Mouse (Mus musculus): ENCODE measurements around the gene Ifitm6. TPM values are rescaled to one million over a fixed set of nuclear protein-coding genes. Genes with fewer than 3 reads are reported as not detected.
A peak's percentile ranks its signal among the peaks of the same experiment; 100 is the strongest.

Gene Ifitm6
- polyA plus RNA-seq, 1 experiment, result 31.9 TPM

DNA sequence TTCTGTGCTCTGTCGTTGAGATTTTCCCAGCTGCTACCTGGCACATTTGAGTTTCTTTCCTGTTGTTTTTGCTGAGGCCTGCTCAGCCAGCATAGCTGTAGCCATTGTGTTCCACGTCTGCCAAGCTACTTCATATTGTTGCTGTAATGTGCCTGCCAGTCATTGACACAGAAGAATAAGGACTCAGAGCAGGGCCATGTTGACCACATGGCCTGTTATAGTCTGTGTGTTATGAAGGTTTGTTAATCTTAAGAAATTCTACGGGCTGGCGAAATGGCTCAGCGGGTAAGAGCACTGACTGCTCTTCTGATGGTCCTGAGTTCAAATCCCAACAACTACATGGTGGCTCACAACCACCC lies 9.0 kb upstream of the Ifitm6 start:
- H3K4me3 ChIP-seq (ENCODE audit: insufficient read depth, low read length), result no peak overlapping the region
- no peak for TF ChIP-seq CTCF (IDR thresholded peaks at IDR 0.05; ENCODE audit: low read depth, low read length)
- no peak for TF ChIP-seq POLR2A (IDR thresholded peaks at IDR 0.05; ENCODE audit: borderline replicate concordance, low read depth, low read length)
- peaks cover 34% of the 10 kb centered on the region for H3K4me1 ChIP-seq (ENCODE audit: control insufficient read depth, insufficient read depth, low read length)
- no peak overlapping the region for H3K27ac ChIP-seq (ENCODE audit: insufficient read depth, low read depth, low read length)

DNA sequence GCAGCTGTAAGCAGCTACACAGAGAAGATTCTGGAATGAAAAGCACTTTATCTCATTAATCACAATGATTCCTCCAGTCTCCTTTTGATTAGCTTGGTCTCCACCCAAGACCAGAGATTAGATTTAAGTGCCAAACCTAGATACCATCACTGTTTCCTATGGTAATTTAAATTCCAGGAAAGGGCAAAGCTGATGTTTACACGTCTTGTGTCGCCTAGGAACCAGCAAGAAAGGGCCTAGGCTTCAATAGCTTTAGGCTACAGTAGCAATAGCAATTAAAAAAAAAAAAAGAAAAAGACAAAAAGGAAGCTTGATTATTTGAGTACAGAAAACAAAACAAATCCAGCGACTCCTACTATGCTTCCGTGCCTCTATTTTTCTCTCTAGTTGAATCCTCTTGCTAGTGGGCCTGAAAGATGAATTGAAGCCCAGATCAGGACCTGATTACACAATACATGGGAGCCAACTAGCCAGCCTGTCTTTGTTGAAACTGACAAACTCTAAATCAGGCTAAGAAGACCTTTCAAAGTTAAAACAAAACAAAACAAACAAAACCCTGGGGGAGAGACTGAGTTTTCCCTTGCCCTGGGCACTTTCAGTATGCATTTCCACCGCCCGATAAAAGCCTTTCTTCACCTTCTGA lies 8.5 kb upstream of the Ifitm6 start:
- peaks cover 39% of the 10 kb centered on the region for H3K4me1 ChIP-seq (ENCODE audit: control insufficient read depth, insufficient read depth, low read length)
- TF ChIP-seq CTCF (IDR thresholded peaks at IDR 0.05; ENCODE audit: low read depth, low read length) (no peak), POLR2A (IDR thresholded peaks at IDR 0.05; ENCODE audit: borderline replicate concordance, low read depth, low read length) (no peak)
- peak overlapping the region; percentile 39; the same call in 1 of the 2 replicates for H3K27ac ChIP-seq (ENCODE audit: insufficient read depth, low read depth, low read length)
- H3K4me3 ChIP-seq (ENCODE audit: insufficient read depth, low read length), result no peak overlapping the region

DNA sequence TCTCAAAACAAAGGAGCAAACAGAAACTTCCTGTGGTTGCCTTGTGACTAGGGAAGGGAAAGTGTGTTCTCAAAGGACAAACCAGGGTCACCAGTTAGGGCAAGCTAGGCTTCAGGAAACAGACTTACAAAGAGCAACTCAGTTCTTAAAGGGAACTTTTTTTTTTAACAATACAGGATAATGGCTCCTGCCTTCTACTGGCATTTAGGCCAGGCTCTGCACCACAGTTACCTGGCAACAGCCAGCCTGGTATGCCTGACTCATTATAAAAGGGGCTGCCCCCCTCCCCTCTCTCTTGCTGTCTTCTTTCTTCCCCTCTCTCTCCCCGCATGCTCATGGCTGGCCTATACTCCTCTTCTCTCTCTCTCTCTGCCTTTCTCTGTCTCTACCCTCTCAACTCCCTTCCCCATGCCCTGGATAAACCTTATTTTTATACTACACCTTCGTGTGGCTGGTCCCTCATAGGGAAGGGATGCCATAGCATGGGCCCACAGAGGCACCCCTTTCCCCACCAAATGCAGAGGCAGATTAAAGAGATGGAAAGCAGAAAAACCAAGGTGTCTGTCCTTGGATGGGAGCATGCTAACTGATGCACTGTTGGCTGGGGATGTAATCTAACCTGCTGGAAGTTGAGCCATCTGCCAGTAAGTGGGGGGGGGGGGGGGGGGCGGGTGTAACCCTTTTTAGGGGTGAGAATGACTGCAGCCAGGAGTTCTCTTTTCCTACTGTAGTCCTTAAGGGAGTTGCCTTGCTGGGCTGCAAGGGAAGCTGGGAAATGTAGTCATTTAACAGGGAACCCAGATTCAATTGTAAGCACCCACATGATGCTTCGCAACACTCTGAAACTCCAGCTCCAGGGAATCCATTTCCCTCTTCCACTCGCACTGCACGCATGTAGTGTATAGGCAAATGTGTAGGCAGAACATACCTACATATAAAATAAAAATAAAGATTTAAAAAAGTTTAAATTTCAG lies 7.4 kb upstream of the Ifitm6 start:
- Histone ChIP-seq H3K4me1 (ENCODE audit: control insufficient read depth, insufficient read depth, low read length) (peaks cover 48% of the 10 kb centered on the region), H3K27ac (ENCODE audit: insufficient read depth, low read depth, low read length) (peak overlapping the region; percentile 99), H3K4me3 (ENCODE audit: insufficient read depth, low read length) (peak overlapping the region; percentile 28)
- TF ChIP-seq CTCF (IDR thresholded peaks at IDR 0.05; ENCODE audit: low read depth, low read length) (no peak), POLR2A (IDR thresholded peaks at IDR 0.05; ENCODE audit: borderline replicate concordance, low read depth, low read length) (no peak)

DNA sequence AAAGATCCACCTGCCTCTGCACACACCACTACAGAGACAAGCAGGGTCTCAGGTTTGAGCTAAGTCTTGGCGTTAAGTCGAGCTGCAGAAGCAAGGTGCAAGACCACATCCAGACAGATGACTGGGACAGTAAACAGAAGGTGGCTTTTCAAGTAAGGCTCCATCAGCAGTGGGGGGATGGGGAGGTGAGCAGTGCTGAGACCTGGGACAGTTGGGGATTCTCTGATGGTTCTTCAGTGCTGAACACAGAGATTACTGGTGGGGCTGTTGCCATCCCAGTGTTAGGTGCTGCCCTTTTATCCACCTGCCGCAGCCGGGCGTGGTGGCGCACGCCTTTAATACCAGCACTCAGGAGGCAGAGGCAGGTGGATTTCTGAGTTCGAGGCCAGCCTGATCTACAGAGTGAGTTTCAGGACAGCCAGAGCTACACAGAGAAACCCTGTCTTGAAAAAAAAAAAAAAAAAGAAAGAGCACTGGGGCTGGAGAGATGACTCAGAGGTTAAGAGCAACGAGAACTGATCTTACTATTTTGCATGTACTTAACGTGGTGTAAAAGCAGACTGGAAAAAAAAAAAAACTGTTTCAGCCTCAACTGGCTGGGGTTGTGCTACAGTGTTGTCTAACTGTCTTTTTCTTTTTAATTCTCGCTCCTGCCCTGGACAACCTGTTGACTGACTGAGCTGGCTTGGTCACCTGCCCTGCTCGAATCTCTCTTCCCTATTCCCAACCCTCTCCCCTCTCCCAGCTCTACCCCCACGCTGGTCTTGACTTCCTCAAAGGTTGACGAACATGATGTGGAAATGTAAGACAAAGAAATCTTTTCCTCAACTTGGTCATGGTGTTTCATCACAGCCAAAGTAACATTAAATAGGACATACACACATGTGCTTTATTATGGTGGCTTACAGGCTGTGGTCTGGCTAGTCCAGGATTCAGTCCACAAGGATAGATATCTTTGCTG lies 4.0 kb upstream of the Ifitm6 start:
- TF ChIP-seq POLR2A (IDR thresholded peaks at IDR 0.05; ENCODE audit: borderline replicate concordance, low read depth, low read length) (no peak), CTCF (IDR thresholded peaks at IDR 0.05; ENCODE audit: low read depth, low read length) (no peak)
- Histone ChIP-seq H3K27ac (ENCODE audit: insufficient read depth, low read depth, low read length) (peak overlapping the region; percentile 76), H3K4me3 (ENCODE audit: insufficient read depth, low read length) (peak overlapping the region; percentile 23; the same call in 1 of the 2 replicates), H3K4me1 (ENCODE audit: control insufficient read depth, insufficient read depth, low read length) (peaks cover 70% of the 10 kb centered on the region)

DNA sequence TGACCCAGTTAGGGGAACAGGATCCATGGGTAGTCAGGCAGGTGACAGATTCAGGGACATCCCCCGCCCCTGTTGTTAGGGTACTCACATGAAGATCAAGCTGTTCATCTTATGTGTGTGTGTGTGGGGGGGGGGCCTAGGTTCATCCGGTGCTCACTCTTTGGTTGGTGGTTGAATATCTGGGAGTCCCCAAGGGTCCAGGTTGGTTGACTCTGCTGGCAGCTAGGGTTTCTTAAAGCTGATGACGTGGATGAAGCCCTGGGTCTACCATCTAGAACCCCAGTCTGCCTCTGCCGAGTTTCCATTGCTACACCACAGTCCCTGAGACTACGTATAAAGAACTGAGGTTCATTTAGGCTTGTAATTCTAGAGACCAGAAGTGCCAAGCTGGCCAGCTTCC lies 1.3 kb upstream of the Ifitm6 start:
- H3K4me3 ChIP-seq (ENCODE audit: insufficient read depth, low read length), result no peak overlapping the region
- no peak for TF ChIP-seq POLR2A (IDR thresholded peaks at IDR 0.05; ENCODE audit: borderline replicate concordance, low read depth, low read length)
- no peak for TF ChIP-seq CTCF (IDR thresholded peaks at IDR 0.05; ENCODE audit: low read depth, low read length)
- H3K4me1 ChIP-seq (ENCODE audit: control insufficient read depth, insufficient read depth, low read length), result peaks cover 64% of the 10 kb centered on the region
- H3K27ac ChIP-seq (ENCODE audit: insufficient read depth, low read depth, low read length), result no peak overlapping the region

DNA sequence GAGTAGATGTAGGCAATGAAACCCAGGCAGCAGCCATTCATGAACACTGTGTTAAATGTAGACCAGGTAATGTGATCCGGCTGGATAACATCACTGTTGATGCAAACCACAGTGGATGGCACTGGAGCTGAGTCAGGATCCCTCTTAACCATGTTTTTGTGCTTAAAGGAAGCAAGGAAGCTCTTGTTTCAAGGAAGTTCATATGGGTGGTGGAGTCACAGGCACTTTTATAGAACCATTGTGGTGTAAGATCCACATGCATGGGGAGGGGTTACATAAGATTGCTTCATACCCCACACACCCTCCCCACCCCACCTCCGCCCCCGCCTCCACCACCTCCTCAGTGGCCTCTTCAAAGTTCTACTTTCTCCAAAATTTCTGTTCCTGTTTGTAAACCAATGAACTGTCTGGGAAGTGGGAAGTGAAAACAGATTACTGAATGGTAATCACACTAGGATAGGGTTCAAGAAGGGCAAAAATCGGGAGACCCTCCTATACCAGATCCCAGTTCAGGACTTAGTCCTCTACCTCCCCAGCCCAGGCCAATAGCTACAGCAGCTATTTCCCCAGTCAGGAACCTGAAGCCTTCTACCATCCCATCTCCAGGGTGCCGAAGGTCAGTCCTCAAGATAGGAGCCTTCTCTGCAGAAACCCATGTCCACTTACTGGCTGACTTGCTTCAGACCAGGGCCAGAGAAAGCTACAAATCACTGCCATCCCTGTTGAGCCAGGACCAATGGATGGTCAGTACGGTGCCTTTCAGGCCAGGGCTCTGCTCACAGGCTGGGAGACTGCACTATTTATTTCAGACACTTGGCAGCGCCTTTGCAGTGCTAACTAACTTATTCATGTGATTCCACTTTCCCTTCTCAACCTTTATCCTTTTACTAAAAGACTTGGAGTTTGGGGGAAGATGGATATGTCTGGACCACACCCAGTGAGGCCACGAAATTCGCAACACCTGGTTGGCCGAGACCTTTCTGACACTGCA lies 722 bp downstream of the Ifitm6 start:
- Histone ChIP-seq H3K4me1 (ENCODE audit: control insufficient read depth, insufficient read depth, low read length) (peaks cover 73% of the 10 kb centered on the region), H3K4me3 (ENCODE audit: insufficient read depth, low read length) (peak overlapping the region; percentile 56), H3K27ac (ENCODE audit: insufficient read depth, low read depth, low read length) (peak overlapping the region; percentile 98)
- TF ChIP-seq POLR2A (IDR thresholded peaks at IDR 0.05; ENCODE audit: borderline replicate concordance, low read depth, low read length) (no peak), CTCF (IDR thresholded peaks at IDR 0.05; ENCODE audit: low read depth, low read length) (no peak)

DNA sequence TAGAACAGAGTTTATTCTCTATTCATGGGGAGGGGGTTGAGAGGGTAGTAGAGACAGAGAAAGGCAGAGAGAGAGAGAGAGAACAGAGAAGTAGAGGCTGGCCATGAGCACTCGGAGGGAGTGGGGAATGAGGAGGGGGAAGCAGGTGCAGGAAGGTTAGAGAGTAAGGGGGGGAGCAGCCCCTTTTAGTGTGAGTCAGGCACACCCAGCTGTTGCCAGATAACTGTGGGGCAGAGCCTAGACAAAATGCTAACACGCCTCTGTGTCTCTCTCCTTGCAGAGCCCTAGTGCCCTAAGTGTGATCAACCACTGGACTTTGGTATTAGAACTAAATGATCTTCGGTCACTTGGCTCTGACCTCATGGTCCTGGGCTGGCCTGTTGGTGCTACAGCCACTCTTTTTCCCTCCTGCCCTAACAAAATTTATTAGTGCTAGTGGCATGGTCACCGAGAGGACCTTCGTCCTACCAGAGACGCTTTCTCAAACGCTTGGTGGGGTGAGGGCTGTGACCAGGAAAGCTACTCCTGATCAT lies 6.4 kb downstream of the Ifitm6 start:
- TF ChIP-seq CTCF (IDR thresholded peaks at IDR 0.05; ENCODE audit: low read depth, low read length), result no peak
- no peak for TF ChIP-seq POLR2A (IDR thresholded peaks at IDR 0.05; ENCODE audit: borderline replicate concordance, low read depth, low read length)
- peak overlapping the region; percentile 70; the same call in 1 of the 2 replicates for H3K27ac ChIP-seq (ENCODE audit: insufficient read depth, low read depth, low read length)
- no peak overlapping the region for H3K4me3 ChIP-seq (ENCODE audit: insufficient read depth, low read length)
- H3K4me1 ChIP-seq (ENCODE audit: control insufficient read depth, insufficient read depth, low read length), result peaks cover 52% of the 10 kb centered on the region

DNA sequence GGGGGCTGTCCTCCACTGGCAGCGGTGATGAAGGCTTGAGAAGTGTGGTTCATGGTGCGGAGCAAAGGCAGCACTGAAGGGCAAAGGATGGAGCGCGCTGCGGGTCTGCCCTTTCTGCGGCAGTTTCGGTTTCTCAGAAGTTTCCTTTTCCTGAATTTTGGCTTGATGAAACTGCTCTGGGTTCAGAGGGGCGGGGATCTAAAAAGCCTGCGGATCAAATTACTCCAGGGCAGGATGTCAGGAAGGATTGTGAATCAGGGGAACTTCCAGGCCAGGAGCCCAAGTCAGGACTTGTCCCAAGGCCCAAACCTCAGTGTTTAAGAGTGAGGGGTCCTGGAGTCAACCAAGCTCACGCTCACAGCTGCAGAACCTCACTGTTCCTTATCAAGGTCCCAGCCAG lies 7.1 kb downstream of the Ifitm6 start, which contains the start of gene Ifitm3:
TSS of gene Ifitm3 (minus strand) at position 178 of the 400 bp plus-strand sequence.
- H3K27ac ChIP-seq (ENCODE audit: insufficient read depth, low read depth, low read length), result peak within 1 kb of the TSS; percentile 70
- H3K4me1 ChIP-seq (ENCODE audit: control insufficient read depth, insufficient read depth, low read length), result peaks cover 46% of the 10 kb centered on the region
- H3K4me3 ChIP-seq (ENCODE audit: insufficient read depth, low read length), result peak within 1 kb of the TSS; percentile 76
- TF ChIP-seq CTCF (IDR thresholded peaks at IDR 0.05; ENCODE audit: low read depth, low read length) (no peak), POLR2A (IDR thresholded peaks at IDR 0.05; ENCODE audit: borderline replicate concordance, low read depth, low read length) (no peak)

Data from bone marrow macrophage, adult 2 months (primary cell).